Mouse (Mus musculus) activated CD4-positive, CD25-positive, alpha-beta regulatory T cell (primary cell): ENCODE data around the gene Gprc5b. TPM values are rescaled to one million over a fixed set of nuclear protein-coding genes. Genes with fewer than 3 reads are reported as not detected.

Source experiments
- polyA plus RNA-seq, 2 experiments: library from polyadenylated mRNA; unstranded; fragments of 100-300 nt; shearing (Covaris generic); gene quantifications; one replicate each; pipeline ENCODE4 v1.2.1; 2017

Gene Gprc5b
- under 1 TPM; 0.79 to 0.80 TPM for polyA plus RNA-seq

GRCm38 (mm10) chr7:118995007-118995406 lies at the start of gene Gprc5b:
Gprc5b (minus strand) TSS chr7:118995211.

Other genes with a start within 250 kb of the Gprc5b start
- under 1 TPM; 0.07 to 0.11 TPM for gene Iqck, start 139.5 kb downstream of the Gprc5b start, polyA plus RNA-seq
- gene Knop1, start 139.0 kb downstream of the Gprc5b start, polyA plus RNA-seq = 10 to 100 TPM; 26.8 to 29.2 TPM
- gene Gpr139, start 189.4 kb upstream of the Gprc5b start, polyA plus RNA-seq = not detected